Mouse (Mus musculus) hindbrain, embryonic 16.5 days (tissue): ENCODE measurements around the gene Tex37. TPM values are rescaled to one million over a fixed set of nuclear protein-coding genes. Genes with fewer than 3 reads are reported as not detected.
A peak's percentile ranks its signal among the peaks of the same experiment; 100 is the strongest.

Experiments used
- ATAC-seq: fragments of 200-750 bp; cut with Nextera tagmentation; 2 replicates; pipeline ENCODE4 v1.8.0; 2017; ENCODE audit warnings: moderate TSS enrichment, moderate library complexity
- H3K27ac ChIP-seq: fragments of 300-500 bp; sonication (generic); 2 replicates; pipeline ENCODE4 v1.5.1; 2014; ENCODE audit warnings: low read depth, mild to moderate bottlenecking, control low read depth, low read length, moderate library complexity
- H3K27me3 ChIP-seq: fragments of 300-500 bp; sonication (generic); replicated peaks from 2 replicates; pipeline ENCODE4 v1.6.1; 2014; ENCODE audit warnings: low read length; ENCODE audit not compliant: control insufficient read depth, insufficient read depth
- H3K36me3 ChIP-seq: fragments of 300-500 bp; sonication (generic); 2 replicates; pipeline ENCODE4 v1.6.1; 2014; ENCODE audit warnings: mild to moderate bottlenecking, low read length, moderate library complexity, mixed read lengths; ENCODE audit not compliant: control insufficient read depth, insufficient read depth
- H3K4me1 ChIP-seq: fragments of 300-500 bp; sonication (generic); 2 replicates; pipeline ENCODE4 v1.6.1; 2014; ENCODE audit warnings: low read depth, low read length; ENCODE audit not compliant: control insufficient read depth, insufficient read depth
- H3K4me2 ChIP-seq: fragments of 300-500 bp; sonication (generic); 2 replicates; pipeline ENCODE4 v1.6.1; 2014; ENCODE audit warnings: mild to moderate bottlenecking, low read length, control low read depth, moderate library complexity
- H3K4me3 ChIP-seq: fragments of 300-500 bp; sonication (generic); 2 replicates; pipeline ENCODE4 v1.5.1; 2014; ENCODE audit warnings: mild to moderate bottlenecking, low read length, control low read depth, moderate library complexity
- H3K9ac ChIP-seq: fragments of 300-500 bp; sonication (generic); 2 replicates; pipeline ENCODE4 v1.6.1; 2014; ENCODE audit warnings: low read depth, mild to moderate bottlenecking, control low read depth, low read length, moderate library complexity
- H3K9me3 ChIP-seq: fragments of 300-500 bp; sonication (generic); 2 replicates; pipeline ENCODE4 v1.6.1; 2014; ENCODE audit warnings: mild to moderate bottlenecking, low read length, moderate library complexity; ENCODE audit not compliant: control insufficient read depth
- WGBS: fragments of 180-500 bp; shearing (Covaris S2); extraction: QIAGEN DNeasy Blood & Tissue Kit; methylation state at CpG from one replicate; pipeline ENCODE4 v1.1.7; 2014; 5-methylcytosine and 5-hydroxymethylcytosine counted together
- polyA plus RNA-seq: library from polyadenylated mRNA; unstranded; fragments of >200 nt; fragmentation: Nextera tagmentation; extraction: Ambion mirVana; gene quantifications from 2 replicates; pipeline ENCODE4 v1.2.1, GENCODE M21; 2015

Gene Tex37
- polyA plus RNA-seq, 1 experiment from 2014 or later: not detected

DNA sequence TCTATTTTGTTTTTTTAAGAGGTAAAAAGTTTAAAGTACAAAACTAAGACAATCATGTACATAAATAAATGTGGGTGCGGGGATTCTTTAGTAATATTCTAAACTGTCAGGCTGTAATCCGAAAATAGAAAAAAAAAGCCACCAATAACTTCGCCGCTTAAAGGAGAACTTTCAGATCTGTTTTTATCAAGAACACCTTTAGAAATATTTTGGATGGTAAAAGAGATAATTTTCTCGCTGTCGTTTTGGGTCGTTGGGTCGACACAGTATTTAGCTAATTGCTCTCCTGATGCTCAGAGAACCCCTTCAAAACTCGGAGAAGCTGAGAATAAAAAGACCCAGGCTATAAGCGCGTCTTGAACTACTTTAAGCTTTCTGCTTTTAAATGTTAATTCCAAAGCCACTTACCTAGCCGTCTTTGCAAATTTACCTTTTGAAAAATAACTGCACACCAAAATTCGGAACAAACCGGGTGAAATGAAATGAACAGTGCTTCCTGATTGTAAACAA is 36.6 kb upstream of the Tex37 start:
- Histone ChIP-seq H3K27me3 (peaks cover 41% of the 10 kb centered on the region), H3K36me3 (no peaks in the 10 kb centered on the region), H3K27ac (no peak overlapping the region), H3K9me3 (no peaks in the 10 kb centered on the region), H3K4me1 (peaks cover 10% of the 10 kb centered on the region), H3K4me2 (no peak overlapping the region), H3K9ac (no peak overlapping the region), H3K4me3 (no peak overlapping the region)
- 4% methylated on average over 14 of the region's 14 CpGs for WGBS
- ATAC-seq: no peak

DNA sequence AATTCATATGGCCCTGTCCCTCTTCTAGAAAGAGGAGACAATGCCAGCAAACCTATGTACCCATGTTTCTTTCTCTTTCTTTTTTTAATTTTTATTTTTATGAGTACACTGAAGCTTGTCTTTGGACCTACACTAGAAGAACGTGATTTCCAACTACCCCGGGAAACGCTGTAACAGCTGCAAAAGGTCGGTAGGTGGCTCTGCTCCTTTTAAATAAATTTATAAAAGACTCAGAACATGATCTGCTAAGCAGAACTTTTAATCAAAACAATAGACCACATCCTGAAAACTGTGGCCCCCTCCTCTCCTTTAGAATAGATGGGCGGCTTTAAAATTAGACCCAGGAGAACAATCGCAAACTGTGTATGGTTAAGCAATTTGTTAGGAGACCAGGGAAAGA is 35.3 kb upstream of the Tex37 start:
- H3K4me3 ChIP-seq: no peak overlapping the region
- no peak for ATAC-seq
- H3K36me3 ChIP-seq: no peaks in the 10 kb centered on the region
- 8% methylated on average over 6 of the region's 6 CpGs for WGBS
- no peak overlapping the region for H3K27ac ChIP-seq
- H3K27me3 ChIP-seq: peaks cover 40% of the 10 kb centered on the region
- H3K9ac ChIP-seq: no peak overlapping the region
- H3K9me3 ChIP-seq: no peaks in the 10 kb centered on the region
- no peak overlapping the region for H3K4me2 ChIP-seq
- peaks cover 10% of the 10 kb centered on the region for H3K4me1 ChIP-seq

DNA sequence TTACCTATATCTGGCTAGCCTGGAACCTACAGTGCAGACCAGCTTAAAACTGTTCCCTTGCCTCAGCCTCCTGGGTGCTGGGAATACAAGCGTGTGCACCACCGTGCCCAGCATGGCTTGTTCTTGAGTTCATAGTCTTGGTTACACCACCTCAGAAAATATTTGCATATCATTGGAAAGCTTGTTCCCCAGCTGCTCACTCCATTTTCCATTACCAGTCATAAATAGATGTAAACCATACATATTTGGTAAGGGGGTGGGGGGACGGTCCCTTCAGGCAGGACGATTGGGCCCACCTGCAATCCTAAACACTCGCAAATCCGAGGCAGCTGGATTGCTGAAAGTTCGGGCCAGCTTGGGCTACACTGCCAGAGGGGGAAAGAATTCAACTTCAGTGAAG is 34.5 kb upstream of the Tex37 start:
- H3K27ac ChIP-seq: no peak overlapping the region
- ATAC-seq: no peak
- H3K9me3 ChIP-seq: no peaks in the 10 kb centered on the region
- no peak overlapping the region for H3K4me2 ChIP-seq
- H3K27me3 ChIP-seq: peaks cover 34% of the 10 kb centered on the region
- no peaks in the 10 kb centered on the region for H3K36me3 ChIP-seq
- no peak overlapping the region for H3K4me3 ChIP-seq
- H3K9ac ChIP-seq: no peak overlapping the region
- H3K4me1 ChIP-seq: peaks cover 10% of the 10 kb centered on the region
- WGBS: 82% methylated on average over 7 of the region's 7 CpGs

DNA sequence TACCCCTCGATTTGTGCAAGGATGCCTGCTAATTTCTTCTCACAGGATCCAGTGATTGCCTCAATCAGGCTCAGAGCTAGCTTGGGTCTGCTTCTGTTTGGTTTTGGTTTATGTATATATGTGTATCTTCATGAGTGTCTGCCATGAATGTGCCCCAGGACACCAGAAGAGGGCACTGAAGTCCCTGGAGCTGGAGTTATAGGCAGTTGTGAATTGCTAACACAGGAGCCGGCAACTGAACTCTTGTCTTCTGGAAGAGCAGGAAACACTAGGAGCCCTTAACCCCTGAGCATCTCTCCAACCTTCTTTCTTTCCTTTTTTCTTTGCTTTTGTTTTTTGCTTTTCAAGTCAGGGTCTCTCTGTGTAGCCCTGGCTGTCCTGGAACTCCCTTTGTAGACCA is 13.1 kb upstream of the Tex37 start:
- Histone ChIP-seq H3K4me1 (no peaks in the 10 kb centered on the region), H3K27me3 (no peaks in the 10 kb centered on the region), H3K9me3 (no peaks in the 10 kb centered on the region), H3K27ac (no peak overlapping the region), H3K4me3 (no peak overlapping the region), H3K4me2 (no peak overlapping the region), H3K9ac (no peak overlapping the region), H3K36me3 (no peaks in the 10 kb centered on the region)
- no peak for ATAC-seq
- WGBS: 89% methylated on average over 2 of the region's 2 CpGs

DNA sequence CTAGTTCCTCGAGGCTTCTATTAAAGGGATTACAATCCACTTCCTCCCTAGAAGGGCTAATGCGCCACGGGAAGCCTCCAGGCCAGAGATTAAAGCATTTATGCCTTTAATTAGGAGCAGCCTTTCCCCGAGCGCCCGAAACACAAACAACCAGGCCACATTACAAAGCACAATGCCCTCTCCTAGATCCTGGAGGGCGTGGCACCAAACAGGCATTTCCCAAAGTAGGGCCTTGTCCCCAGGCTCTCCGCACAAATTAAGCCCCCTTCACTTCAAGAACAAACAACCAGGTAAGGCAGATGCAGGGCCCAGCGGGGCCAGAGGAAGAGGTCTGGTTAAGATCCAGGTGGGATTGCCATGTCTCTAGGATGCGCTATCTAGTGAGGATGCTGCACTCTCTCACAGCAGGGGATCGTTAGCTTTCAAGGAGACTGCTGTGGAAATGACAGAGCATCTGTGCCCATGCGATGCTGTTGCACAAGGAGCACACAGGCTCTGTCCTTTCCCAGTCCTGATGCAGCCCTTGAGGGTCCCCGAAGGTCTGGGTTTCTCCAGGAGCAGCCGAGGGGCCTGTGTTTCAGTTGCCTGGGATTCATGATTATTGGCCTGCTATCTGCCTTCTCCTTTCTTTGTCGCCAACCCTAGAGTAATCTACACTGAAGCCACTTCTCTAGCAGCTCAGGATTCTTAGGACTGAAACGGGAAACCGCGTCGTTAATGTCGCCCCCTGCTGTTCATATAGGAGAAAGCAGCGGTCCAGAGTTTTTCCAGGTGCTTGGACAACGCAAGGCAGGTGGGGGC is 2.7 kb upstream of the Tex37 start:
- peak overlapping the region; percentile 59 for H3K9ac ChIP-seq
- 4% methylated on average over 22 of the region's 22 CpGs for WGBS
- peak overlapping the region; percentile 19; the same call in 1 of the 2 replicates for H3K4me3 ChIP-seq
- H3K9me3 ChIP-seq: no peaks in the 10 kb centered on the region
- no peaks in the 10 kb centered on the region for H3K27me3 ChIP-seq
- peak overlapping the region; percentile 68 for H3K27ac ChIP-seq
- no peaks in the 10 kb centered on the region for H3K36me3 ChIP-seq
- H3K4me1 ChIP-seq: peaks cover 6% of the 10 kb centered on the region
- peak overlapping the region; percentile 55 for H3K4me2 ChIP-seq
- peak; percentile 88 for ATAC-seq

DNA sequence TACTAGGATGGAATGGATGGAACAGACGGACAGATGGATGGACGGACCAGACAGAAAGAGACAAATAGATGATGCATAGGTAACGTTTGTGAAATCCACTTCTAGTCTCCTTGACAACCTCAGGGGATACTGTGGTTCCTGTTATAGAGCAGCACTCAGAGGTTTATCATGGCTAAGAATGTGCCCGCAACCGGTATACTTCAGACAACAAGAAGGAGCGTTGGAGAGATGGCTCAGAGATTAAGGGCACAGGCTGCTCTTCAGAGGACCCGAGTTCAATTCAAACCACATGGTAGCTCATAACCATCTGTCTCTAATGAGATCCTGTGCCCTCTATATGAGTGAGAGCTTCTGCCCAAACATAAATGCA is 6.3 kb downstream of the Tex37 start:
- ATAC-seq: peak; percentile 66
- H3K4me2 ChIP-seq: peak overlapping the region; percentile 53
- H3K36me3 ChIP-seq: no peaks in the 10 kb centered on the region
- peak overlapping the region; percentile 25; the same call in 1 of the 2 replicates for H3K4me3 ChIP-seq
- no peak overlapping the region for H3K9ac ChIP-seq
- H3K9me3 ChIP-seq: no peaks in the 10 kb centered on the region
- no peak overlapping the region for H3K27ac ChIP-seq
- H3K4me1 ChIP-seq: no peaks in the 10 kb centered on the region
- no peaks in the 10 kb centered on the region for H3K27me3 ChIP-seq
- WGBS: 68% methylated on average over 7 of the region's 7 CpGs

DNA sequence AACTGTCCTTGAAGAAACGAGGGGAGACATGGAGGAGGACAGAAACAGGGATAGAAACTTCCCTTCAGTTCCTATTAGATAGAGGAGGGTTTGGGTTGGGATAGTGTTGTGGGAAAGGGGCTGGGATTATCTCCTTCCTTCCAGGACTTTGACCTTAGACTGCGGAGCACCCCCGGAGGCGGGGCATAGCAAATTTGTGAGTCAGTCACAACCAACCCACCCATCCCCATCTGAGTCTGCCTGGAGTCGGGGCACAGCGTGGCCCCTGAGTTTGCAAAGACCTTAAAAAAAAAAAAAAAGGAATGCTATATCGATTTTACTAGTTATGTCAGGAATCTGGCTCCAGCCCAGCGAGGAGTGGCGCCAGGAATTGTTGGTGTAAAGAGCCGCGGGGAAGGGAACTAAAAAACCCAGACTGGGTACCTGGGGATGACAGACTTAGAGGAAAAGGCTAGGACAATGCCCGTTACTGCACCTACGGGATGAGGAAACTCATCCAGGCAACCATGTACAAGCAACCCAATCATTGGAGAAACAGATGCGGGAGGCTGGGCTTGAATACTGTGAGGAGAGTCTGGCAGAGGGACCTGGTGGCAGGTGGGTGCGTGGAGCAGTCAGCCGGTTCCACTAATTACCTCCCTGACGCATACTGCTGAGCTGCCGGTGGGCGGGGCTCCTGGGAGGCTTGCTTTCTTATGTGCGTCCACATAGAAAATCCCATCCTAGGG is 6.9 kb downstream of the Tex37 start:
- Histone ChIP-seq H3K27me3 (no peaks in the 10 kb centered on the region), H3K4me3 (peak overlapping the region; percentile 25), H3K4me2 (peak overlapping the region; percentile 53), H3K9ac (0 out of 2 replicates have a peak overlapping the region, but pooled peaks have one; percentile 14), H3K36me3 (no peaks in the 10 kb centered on the region), H3K27ac (no peak overlapping the region; the same call in 1 of the 2 replicates), H3K9me3 (no peaks in the 10 kb centered on the region), H3K4me1 (no peaks in the 10 kb centered on the region)
- peak; percentile 84 for ATAC-seq
- 11% methylated on average over 20 of the region's 20 CpGs for WGBS

DNA sequence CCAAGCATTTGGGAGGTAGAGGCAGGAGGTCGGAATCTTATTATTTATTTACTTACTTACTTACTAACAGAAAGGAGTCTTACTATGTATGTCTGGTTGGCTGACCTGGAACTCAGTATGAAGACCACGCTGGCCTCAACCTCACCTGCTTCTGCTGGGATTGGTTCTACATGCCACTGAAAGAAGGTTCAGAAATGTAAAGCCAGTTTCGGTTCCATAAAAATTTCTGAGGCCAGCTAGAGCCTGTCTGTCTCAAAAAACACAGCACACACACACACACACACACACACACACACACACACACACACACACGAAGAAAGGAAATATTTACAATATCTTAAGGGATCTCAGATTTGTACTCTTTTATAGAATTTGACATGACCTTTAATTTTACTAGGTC is 8.4 kb downstream of the Tex37 start:
- Histone ChIP-seq H3K27me3 (no peaks in the 10 kb centered on the region), H3K27ac (no peak overlapping the region), H3K9ac (no peak overlapping the region), H3K4me1 (no peaks in the 10 kb centered on the region), H3K36me3 (peaks cover 5% of the 10 kb centered on the region), H3K4me2 (no peak overlapping the region), H3K9me3 (no peaks in the 10 kb centered on the region), H3K4me3 (no peak overlapping the region)
- ATAC-seq: no peak
- 67% methylated on average over 4 of the region's 4 CpGs for WGBS

DNA sequence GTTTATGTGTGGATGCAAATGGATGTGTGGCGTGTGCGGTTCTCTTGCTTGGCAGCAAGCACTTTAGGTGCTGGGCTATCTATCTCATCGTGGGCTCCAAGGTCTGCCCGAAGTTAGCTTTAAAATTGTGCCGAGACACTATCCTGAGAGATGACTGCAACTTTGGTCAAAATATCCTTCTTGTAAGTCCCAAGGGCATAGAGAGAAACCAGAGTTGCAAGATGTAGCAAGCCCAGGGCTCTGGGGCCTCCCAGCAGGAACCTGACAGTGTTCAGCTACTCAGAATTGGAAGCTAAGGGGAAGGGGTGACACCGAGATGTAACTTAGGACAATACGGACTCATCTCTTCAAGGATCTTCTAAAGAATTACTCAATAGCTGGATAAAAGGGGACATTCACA is 9.2 kb downstream of the Tex37 start:
- Histone ChIP-seq H3K9ac (no peak overlapping the region), H3K36me3 (peaks cover 6% of the 10 kb centered on the region), H3K4me2 (no peak overlapping the region), H3K27ac (no peak overlapping the region), H3K4me3 (no peak overlapping the region), H3K9me3 (no peaks in the 10 kb centered on the region), H3K4me1 (no peaks in the 10 kb centered on the region), H3K27me3 (no peaks in the 10 kb centered on the region)
- 85% methylated on average over 7 of the region's 7 CpGs for WGBS
- ATAC-seq: no peak
